Mouse (Mus musculus) C2C12 (cell line): Measurements from ENCODE around the gene Fev. TPM values are rescaled to one million over a fixed set of nuclear protein-coding genes. Genes with fewer than 3 reads are reported as not detected.

Experiments
- H3K27me3 ChIP-seq: one replicate; pipeline ENCODE4 v1.6.1; 2011; ENCODE audit not compliant: control insufficient read depth, insufficient read depth, insufficient read length
- H3K36me3 ChIP-seq: one replicate; pipeline ENCODE4 v1.6.1; 2011; ENCODE audit not compliant: control insufficient read depth, insufficient read depth
- H3K4me3 ChIP-seq: one replicate; pipeline ENCODE4 v1.5.1; 2011; ENCODE audit warnings: mild to moderate bottlenecking, control low read depth; ENCODE audit not compliant: poor library complexity, insufficient read depth, severe bottlenecking
- H3K79me2 ChIP-seq: one replicate; pipeline ENCODE4 v1.6.1; 2011; ENCODE audit not compliant: control insufficient read depth, insufficient read depth
- H3K79me3 ChIP-seq: one replicate; pipeline ENCODE4 v1.6.1; 2011; ENCODE audit warnings: low read depth, control low read depth
- H3ac ChIP-seq: one replicate; pipeline ENCODE3; 2011; ENCODE audit warnings: low read depth; ENCODE audit not compliant: control insufficient read depth, insufficient read length
- CEBPB ChIP-seq: IDR thresholded peaks from one replicate; pipeline ENCODE4 v1.6.1; 2011; ENCODE audit warnings: low read depth, mild to moderate bottlenecking, control low read depth, moderate library complexity
- CTCF ChIP-seq: IDR thresholded peaks from one replicate; pipeline ENCODE4 v1.5.1; 2011; ENCODE audit not compliant: control insufficient read depth, insufficient read depth, insufficient read length
- FOSL1 ChIP-seq: IDR thresholded peaks from one replicate; pipeline ENCODE4 v1.8.0; 2011; ENCODE audit warnings: mild to moderate bottlenecking, low read length; ENCODE audit not compliant: poor library complexity, insufficient read depth, severe bottlenecking
- MAX ChIP-seq: IDR thresholded peaks from one replicate; pipeline ENCODE4 v1.6.1; 2011; ENCODE audit warnings: mild to moderate bottlenecking, control low read depth
- MYOD1 ChIP-seq: IDR thresholded peaks from one replicate; pipeline ENCODE4 v1.6.1; 2011; ENCODE audit warnings: low read depth; ENCODE audit not compliant: control insufficient read depth, insufficient read length
- MYOG ChIP-seq: IDR thresholded peaks from one replicate; pipeline ENCODE4 v1.6.1; 2011; ENCODE audit not compliant: control insufficient read depth, insufficient read length; ENCODE audit errors: extremely low read depth
- USF1 ChIP-seq: IDR thresholded peaks from one replicate; pipeline ENCODE4 v1.6.1; 2011; ENCODE audit warnings: low read depth, mild to moderate bottlenecking, control low read depth, moderate library complexity
- long read RNA-seq, 2 experiments: library from polyadenylated mRNA; unstranded; transcript quantifications; one replicate each; pipeline ENCODE4 v2.0.0; 2019 to 2020
- polyA plus RNA-seq: library from polyadenylated mRNA; unstranded; fragments of >200 nt; fragmentation: generic; extraction: Trizol; gene quantifications from one replicate; pipeline ENCODE4 v1.2.1, GENCODE M21; 2012; ENCODE audit warnings: missing spikeins

Gene Fev
- not detected for polyA plus RNA-seq
- long read RNA-seq, experiment 1 = 0 reads
- long read RNA-seq, experiment 2 = 0 reads

GRCm38 (mm10) chr1:74885369-74886042, at the start of gene Fev:
TSS of gene Fev (minus strand) at chr1:74885419.
- no peaks in the 10 kb centered on the region for H3K79me3 ChIP-seq
- TF ChIP-seq CEBPB (no peak), FOSL1 (no peak), CTCF (no peak), MYOG (no peak), MAX (no peak), MYOD1 (no peak), USF1 (no peak)
- no peak within 1 kb of the TSS for H3K4me3 ChIP-seq
- peaks cover 74% of the 10 kb centered on the region for H3K27me3 ChIP-seq
- H3K36me3 ChIP-seq = no peaks in the 10 kb centered on the region
- no peak within 1 kb of the TSS for H3ac ChIP-seq
- no peaks in the 10 kb centered on the region for H3K79me2 ChIP-seq

GRCm38 (mm10) chr1:74927621-74928296, 42.5 kb upstream of the Fev start:
- TF ChIP-seq MYOG (no peak), FOSL1 (no peak), CTCF (no peak), USF1 (no peak), MYOD1 (no peak), MAX (no peak), CEBPB (no peak)
- H3K4me3 ChIP-seq = no peak overlapping the region
- H3K36me3 ChIP-seq = no peaks in the 10 kb centered on the region
- H3K79me3 ChIP-seq = no peaks in the 10 kb centered on the region
- no peaks in the 10 kb centered on the region for H3K79me2 ChIP-seq
- no peak overlapping the region for H3ac ChIP-seq
- H3K27me3 ChIP-seq = peaks cover 50% of the 10 kb centered on the region

GRCm38 (mm10) chr1:74926721-74927120, 41.5 kb upstream of the Fev start:
- H3K79me2 ChIP-seq = no peaks in the 10 kb centered on the region
- H3K4me3 ChIP-seq = no peak overlapping the region
- H3ac ChIP-seq = no peak overlapping the region
- peaks cover 60% of the 10 kb centered on the region for H3K27me3 ChIP-seq
- H3K79me3 ChIP-seq = no peaks in the 10 kb centered on the region
- no peaks in the 10 kb centered on the region for H3K36me3 ChIP-seq
- TF ChIP-seq CEBPB = no peak
- no peak for TF ChIP-seq USF1
- no peak for TF ChIP-seq MAX
- peak; percentile 79 for TF ChIP-seq CTCF

GRCm38 (mm10) chr1:74924464-74924863, 39.2 kb upstream of the Fev start:
- Histone ChIP-seq H3K36me3 (no peaks in the 10 kb centered on the region), H3K27me3 (peaks cover 58% of the 10 kb centered on the region), H3K79me3 (no peaks in the 10 kb centered on the region), H3K4me3 (no peak overlapping the region), H3K79me2 (no peaks in the 10 kb centered on the region), H3ac (no peak overlapping the region)
- TF ChIP-seq MYOD1 (no peak), USF1 (no peak), MYOG (no peak), MAX (no peak), CTCF (no peak), FOSL1 (no peak), CEBPB (no peak)

GRCm38 (mm10) chr1:74915706-74916105, 30.5 kb upstream of the Fev start:
- Histone ChIP-seq H3K36me3 (no peaks in the 10 kb centered on the region), H3K4me3 (no peak overlapping the region), H3ac (no peak overlapping the region), H3K27me3 (peaks cover 42% of the 10 kb centered on the region), H3K79me2 (no peaks in the 10 kb centered on the region), H3K79me3 (no peaks in the 10 kb centered on the region)
- no peak for TF ChIP-seq MYOG
- TF ChIP-seq CTCF = peak; percentile 2

- peaks cover 82% of the 10 kb centered on the region for H3K27me3 ChIP-seq
- H3K36me3 ChIP-seq = no peaks in the 10 kb centered on the region
- no peak overlapping the region for H3ac ChIP-seq
- TF ChIP-seq USF1 (no peak), CEBPB (no peak), FOSL1 (no peak), MAX (no peak), CTCF (no peak), MYOG (no peak), MYOD1 (no peak)
- no peak overlapping the region for H3K4me3 ChIP-seq
- no peaks in the 10 kb centered on the region for H3K79me3 ChIP-seq
- H3K79me2 ChIP-seq = no peaks in the 10 kb centered on the region
Measured at GRCm38 (mm10) chr1:74902191-74902590, 17.0 kb upstream of the Fev start.
